In genomic region chr5:64969861-64970771, GRCm38 (mm10) we compare ENCODE assay signal across 8 mouse cellular contexts. TPM values are rescaled to one million over a fixed set of nuclear protein-coding genes. Genes with fewer than 3 reads are reported as not detected.
DNase-seq lines count a peak whose midpoint lies in the region; ATAC-seq lines count a peak whose summit lies in the region.

TSS of gene Fam114a1 (plus strand) at chr5:64970071.

- H3K4me2 ChIP-seq in intestine, embryonic 14.5 days (ENCODE audit: low read length) = peak within 1 kb of the TSS; percentile 80
- peak within 1 kb of the TSS; percentile 80 for H3K4me2 ChIP-seq in liver, embryonic 11.5 days

- ATAC-seq in common myeloid progenitor, adult 5-6 weeks (replicated peaks; ENCODE audit: low read depth, poor library complexity, severe bottlenecking) = peak; percentile 79
- peak; percentile 91 for ATAC-seq in intestine, embryonic 14.5 days (replicated peaks; ENCODE audit: low FRiP score, low TSS enrichment, low read depth)
- ATAC-seq in liver, embryonic 11.5 days (replicated peaks; ENCODE audit: low FRiP score) = peak; percentile 85
- peak; percentile 72 for ATAC-seq in monocyte, adult 5-6 weeks (replicated peaks; ENCODE audit: insufficient number of reproducible peaks, low FRiP score, low TSS enrichment, poor library complexity, severe bottlenecking)

- DNase-seq in cerebellum, adult 18-20 months = peak; percentile 8 to 28
- DNase-seq in cerebellum, adult 8-10 months = no peak
- DNase-seq in gastrocnemius, postnatal 4 days (ENCODE audit: low spot score in 2 of 2) = peak; percentile 77 to 84
- DNase-seq in intestine, embryonic 14.5 days (ENCODE audit: low spot score) = peak; percentile 87
- peak; percentile 77 for DNase-seq in liver, embryonic 11.5 days (ENCODE audit: low spot score)
- DNase-seq in spleen, postnatal 36 days (ENCODE audit: low spot score in 2 of 2) = peak; percentile 69 to 77

- no peaks in the 10 kb centered on the region for H3K36me3 ChIP-seq in intestine, embryonic 14.5 days (ENCODE audit: control insufficient read depth, insufficient read depth, low read length)
- no peaks in the 10 kb centered on the region for H3K36me3 ChIP-seq in liver, embryonic 11.5 days (ENCODE audit: control insufficient read depth, insufficient read depth, low read length)

- WGBS in intestine, embryonic 14.5 days = 1% methylated on average over 65 of the region's 68 CpGs
- 2% methylated on average over 60 of the region's 68 CpGs for WGBS in liver, embryonic 11.5 days

- H3K27ac ChIP-seq in intestine, embryonic 14.5 days (ENCODE audit: low read depth) = peak within 1 kb of the TSS; percentile 77
- H3K27ac ChIP-seq in liver, embryonic 11.5 days (ENCODE audit: low read depth, low read length) = no peak within 1 kb of the TSS

- H3K4me3 ChIP-seq in intestine, embryonic 14.5 days (ENCODE audit: low read depth, low read length) = peak within 1 kb of the TSS; percentile 75
- peak within 1 kb of the TSS; percentile 62 for H3K4me3 ChIP-seq in liver, embryonic 11.5 days (ENCODE audit: low read depth, low read length)

- H3K9ac ChIP-seq in intestine, embryonic 14.5 days (ENCODE audit: low read length) = peak within 1 kb of the TSS; percentile 83
- peak within 1 kb of the TSS; percentile 65 for H3K9ac ChIP-seq in liver, embryonic 11.5 days (ENCODE audit: low read depth, low read length)

- H3K27me3 ChIP-seq in intestine, embryonic 14.5 days (replicated peaks; ENCODE audit: control insufficient read depth, insufficient read depth, low read length) = no peaks in the 10 kb centered on the region
- H3K27me3 ChIP-seq in liver, embryonic 11.5 days (replicated peaks; ENCODE audit: control insufficient read depth, insufficient read depth, low read length) = 0 out of 2 replicates have a peak, but pooled peaks cover 3% of the 10 kb centered on the region

- peaks cover 3% of the 10 kb centered on the region for H3K4me1 ChIP-seq in intestine, embryonic 14.5 days (replicated peaks; ENCODE audit: control insufficient read depth, insufficient read depth, low read length)
- no peaks in the 10 kb centered on the region for H3K4me1 ChIP-seq in liver, embryonic 11.5 days (replicated peaks; ENCODE audit: control insufficient read depth, insufficient read depth, low read length)

- H3K9me3 ChIP-seq in intestine, embryonic 14.5 days (ENCODE audit: control insufficient read depth, low read length) = no peaks in the 10 kb centered on the region
- H3K9me3 ChIP-seq in liver, embryonic 11.5 days (ENCODE audit: control insufficient read depth, low read length) = no peaks in the 10 kb centered on the region

RNA-seq across cellular contexts. Expression of gene Fam114a1, which starts in this region (rescaled TPM):
- 4.4 and 5.9 TPM in 2 replicates for total RNA-seq in common myeloid progenitor, adult 5-6 weeks (2017)
- 10 to 100 TPM; 63.3 to 71.7 TPM for total RNA-seq in gastrocnemius, postnatal 4 days (2021)
- polyA plus RNA-seq in intestine, embryonic 14.5 days (2014; fragmentation: Nextera tagmentation; extraction: Ambion mirVana) = 32.4 and 35.1 TPM in 2 replicates
- polyA plus RNA-seq in liver, embryonic 11.5 days (2014; fragmentation: Nextera tagmentation; extraction: Ambion mirVana) = 18.5 and 21.1 TPM in 2 replicates
- 8.9 to 15.6 TPM (median 10.1 TPM) in 3 replicates for total RNA-seq in monocyte, adult 5-6 weeks (2017)
